Mouse (Mus musculus): ENCODE measurements around the gene Arsb. TPM values are rescaled to one million over a fixed set of nuclear protein-coding genes. Genes with fewer than 3 reads are reported as not detected.

Gene Arsb
- polyA plus RNA-seq, 1 experiment = 7.2 TPM

DNA sequence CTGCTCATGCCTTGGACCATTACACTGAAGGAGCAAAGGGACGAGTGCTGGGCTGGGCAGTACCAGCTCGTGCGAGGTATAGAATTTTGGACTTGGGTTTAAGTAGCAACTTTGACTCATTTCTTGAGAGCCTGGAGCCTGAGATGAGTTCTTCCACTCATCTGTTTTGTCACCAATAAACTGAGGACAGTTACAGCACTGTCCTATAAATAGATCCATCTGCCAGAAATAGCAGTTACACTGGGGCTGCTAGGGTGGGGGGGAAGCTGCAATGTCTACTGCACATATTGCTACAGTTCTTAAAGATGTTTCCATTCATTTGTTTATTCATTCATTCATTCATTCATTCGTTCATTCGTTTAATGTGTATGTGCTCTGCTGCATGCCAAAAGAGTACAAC, 115.6 kb downstream of the Arsb start:
- H3K27me3 ChIP-seq (ENCODE audit: control insufficient read depth, insufficient read depth, insufficient read length) = no peaks in the 10 kb centered on the region
- H3ac ChIP-seq (ENCODE audit: control insufficient read depth, insufficient read length) = no peak overlapping the region
- no peak for TF ChIP-seq REST (IDR thresholded peaks at IDR 0.05; ENCODE audit: insufficient read depth, insufficient read length)
- no peak for TF ChIP-seq USF1 (IDR thresholded peaks at IDR 0.05; ENCODE audit: low read depth)
- TF ChIP-seq POLR2A (IDR thresholded peaks at IDR 0.05; ENCODE audit: insufficient read length, low read depth) = no peak
- TF ChIP-seq MYOD1 (IDR thresholded peaks at IDR 0.05; ENCODE audit: control insufficient read depth in 1 of 3, insufficient read length in 2 of 3, low read depth in 2 of 3) = no peak
- TF ChIP-seq MYOG (IDR thresholded peaks at IDR 0.05; ENCODE audit: control insufficient read depth in 1 of 3, insufficient read depth in 1 of 3, insufficient read length in 2 of 3, low read depth in 2 of 3) = no peak
- TF ChIP-seq SRF (IDR thresholded peaks at IDR 0.05; ENCODE audit: control insufficient read depth, insufficient read length, low read depth) = no peak
- no peak for TF ChIP-seq CEBPB (IDR thresholded peaks at IDR 0.05; ENCODE audit: insufficient read depth, poor library complexity, severe bottlenecking)
- TF ChIP-seq E2F4 (IDR thresholded peaks at IDR 0.05; ENCODE audit: insufficient read depth) = no peak
- TF ChIP-seq POLR2AphosphoS2 (IDR thresholded peaks at IDR 0.05; ENCODE audit: insufficient read length, low read depth) = no peak
- H3K4me2 ChIP-seq (ENCODE audit: low read depth) = no peak overlapping the region
- H3K36me3 ChIP-seq (ENCODE audit: control insufficient read depth, insufficient read depth) = no peaks in the 10 kb centered on the region
- no peaks in the 10 kb centered on the region for H3K79me2 ChIP-seq (ENCODE audit: control insufficient read depth, insufficient read depth)
- H3K4me3 ChIP-seq = no peak overlapping the region

GRCm38 (mm10) chr13:93888196-93888595, 116.8 kb downstream of the Arsb start:
- Histone ChIP-seq H3K4me3 (no peak overlapping the region), H3K79me2 (ENCODE audit: control insufficient read depth, insufficient read depth) (no peaks in the 10 kb centered on the region), H3K36me3 (ENCODE audit: control insufficient read depth, insufficient read depth) (no peaks in the 10 kb centered on the region), H3K27me3 (ENCODE audit: control insufficient read depth, insufficient read depth, insufficient read length) (no peaks in the 10 kb centered on the region), H3K4me2 (ENCODE audit: low read depth) (no peak overlapping the region), H3ac (ENCODE audit: control insufficient read depth, insufficient read length) (no peak overlapping the region)
- no peak for TF ChIP-seq TCF3 (IDR thresholded peaks at IDR 0.05; ENCODE audit: insufficient read length, low read depth)
- peak in 1 of 3 experiments; percentile 28 for TF ChIP-seq MYOD1 (IDR thresholded peaks at IDR 0.05; ENCODE audit: control insufficient read depth in 1 of 3, insufficient read length in 2 of 3, low read depth in 2 of 3)

DNA sequence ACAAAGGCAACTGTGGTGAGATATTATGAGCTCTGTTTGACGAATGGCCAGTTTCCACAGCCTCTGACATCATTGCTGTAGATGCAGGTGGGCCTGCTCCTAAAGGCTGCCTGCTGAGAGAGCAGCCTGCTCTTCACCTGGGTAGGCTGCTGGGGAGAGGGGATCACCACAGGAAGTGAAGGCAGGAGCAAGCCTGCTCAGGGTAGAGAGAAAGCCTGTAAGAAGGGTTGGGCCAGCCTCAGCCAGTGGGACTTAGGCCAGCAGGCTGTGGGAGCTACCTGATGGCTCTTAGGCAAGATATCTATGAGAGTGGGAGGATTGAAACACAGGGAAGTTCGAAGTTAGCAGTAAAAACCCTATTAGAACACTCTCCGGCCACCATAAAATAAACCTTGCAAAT, 117.5 kb downstream of the Arsb start:
- no peak overlapping the region for H3K4me3 ChIP-seq
- TF ChIP-seq USF1 (IDR thresholded peaks at IDR 0.05; ENCODE audit: low read depth) (no peak), SRF (IDR thresholded peaks at IDR 0.05; ENCODE audit: control insufficient read depth, insufficient read length, low read depth) (no peak), TCF3 (IDR thresholded peaks at IDR 0.05; ENCODE audit: insufficient read length, low read depth) (no peak), CEBPB (IDR thresholded peaks at IDR 0.05; ENCODE audit: insufficient read depth, poor library complexity, severe bottlenecking) (no peak), MYOG (IDR thresholded peaks at IDR 0.05; ENCODE audit: control insufficient read depth in 1 of 3, insufficient read depth in 1 of 3, insufficient read length in 2 of 3, low read depth in 2 of 3) (no peak), REST (IDR thresholded peaks at IDR 0.05; ENCODE audit: insufficient read depth, insufficient read length) (no peak), TCF12 (IDR thresholded peaks at IDR 0.05; ENCODE audit: insufficient read depth, poor library complexity, severe bottlenecking) (no peak), MYOD1 (IDR thresholded peaks at IDR 0.05; ENCODE audit: control insufficient read depth in 1 of 3, insufficient read length in 2 of 3, low read depth in 2 of 3) (no peak), E2F4 (IDR thresholded peaks at IDR 0.05; ENCODE audit: insufficient read depth) (no peak), POLR2AphosphoS2 (IDR thresholded peaks at IDR 0.05; ENCODE audit: insufficient read length, low read depth) (no peak), POLR2A (IDR thresholded peaks at IDR 0.05; ENCODE audit: insufficient read length, low read depth) (no peak), MAX (IDR thresholded peaks at IDR 0.05; ENCODE audit: low read depth) (no peak)
- no peaks in the 10 kb centered on the region for H3K36me3 ChIP-seq (ENCODE audit: control insufficient read depth, insufficient read depth)

GRCm38 (mm10) chr13:93889991-93890390, 118.6 kb downstream of the Arsb start:
- TF ChIP-seq MAX (IDR thresholded peaks at IDR 0.05; ENCODE audit: low read depth) (no peak), POLR2AphosphoS2 (IDR thresholded peaks at IDR 0.05; ENCODE audit: insufficient read length, low read depth) (no peak), REST (IDR thresholded peaks at IDR 0.05; ENCODE audit: insufficient read depth, insufficient read length) (no peak), CEBPB (IDR thresholded peaks at IDR 0.05; ENCODE audit: insufficient read depth, poor library complexity, severe bottlenecking) (no peak), USF1 (IDR thresholded peaks at IDR 0.05; ENCODE audit: low read depth) (no peak), SRF (IDR thresholded peaks at IDR 0.05; ENCODE audit: control insufficient read depth, insufficient read length, low read depth) (no peak), MYOD1 (IDR thresholded peaks at IDR 0.05; ENCODE audit: control insufficient read depth in 1 of 3, insufficient read length in 2 of 3, low read depth in 2 of 3) (no peak), TCF12 (IDR thresholded peaks at IDR 0.05; ENCODE audit: insufficient read depth, poor library complexity, severe bottlenecking) (no peak), MYOG (IDR thresholded peaks at IDR 0.05; ENCODE audit: control insufficient read depth in 1 of 3, insufficient read depth in 1 of 3, insufficient read length in 2 of 3, low read depth in 2 of 3) (no peak), POLR2A (IDR thresholded peaks at IDR 0.05; ENCODE audit: insufficient read length, low read depth) (no peak), TCF3 (IDR thresholded peaks at IDR 0.05; ENCODE audit: insufficient read length, low read depth) (no peak), E2F4 (IDR thresholded peaks at IDR 0.05; ENCODE audit: insufficient read depth) (no peak)

More for the DNA sequence above, 117.5 kb downstream of the Arsb start:
- no peak overlapping the region for H3K4me2 ChIP-seq (ENCODE audit: low read depth)
- H3ac ChIP-seq (ENCODE audit: control insufficient read depth, insufficient read length) = no peak overlapping the region
- H3K79me2 ChIP-seq (ENCODE audit: control insufficient read depth, insufficient read depth) = no peaks in the 10 kb centered on the region
- H3K27me3 ChIP-seq (ENCODE audit: control insufficient read depth, insufficient read depth, insufficient read length) = no peaks in the 10 kb centered on the region

GRCm38 (mm10) chr13:93891276-93891675, 119.8 kb downstream of the Arsb start:
- H3K27me3 ChIP-seq (ENCODE audit: control insufficient read depth, insufficient read depth, insufficient read length) = no peaks in the 10 kb centered on the region
- TF ChIP-seq CEBPB (IDR thresholded peaks at IDR 0.05; ENCODE audit: insufficient read depth, poor library complexity, severe bottlenecking) = no peak
- no peak for TF ChIP-seq SRF (IDR thresholded peaks at IDR 0.05; ENCODE audit: control insufficient read depth, insufficient read length, low read depth)
- no peak for TF ChIP-seq USF1 (IDR thresholded peaks at IDR 0.05; ENCODE audit: low read depth)
- no peak for TF ChIP-seq TCF12 (IDR thresholded peaks at IDR 0.05; ENCODE audit: insufficient read depth, poor library complexity, severe bottlenecking)
- no peak for TF ChIP-seq MYOG (IDR thresholded peaks at IDR 0.05; ENCODE audit: control insufficient read depth in 1 of 3, insufficient read depth in 1 of 3, insufficient read length in 2 of 3, low read depth in 2 of 3)
- no peak for TF ChIP-seq MAX (IDR thresholded peaks at IDR 0.05; ENCODE audit: low read depth)
- TF ChIP-seq POLR2AphosphoS2 (IDR thresholded peaks at IDR 0.05; ENCODE audit: insufficient read length, low read depth) = no peak
- no peak for TF ChIP-seq POLR2A (IDR thresholded peaks at IDR 0.05; ENCODE audit: insufficient read length, low read depth)
- TF ChIP-seq E2F4 (IDR thresholded peaks at IDR 0.05; ENCODE audit: insufficient read depth) = no peak
- no peak for TF ChIP-seq MYOD1 (IDR thresholded peaks at IDR 0.05; ENCODE audit: control insufficient read depth in 1 of 3, insufficient read length in 2 of 3, low read depth in 2 of 3)
- no peak for TF ChIP-seq TCF3 (IDR thresholded peaks at IDR 0.05; ENCODE audit: insufficient read length, low read depth)
- no peak for TF ChIP-seq REST (IDR thresholded peaks at IDR 0.05; ENCODE audit: insufficient read depth, insufficient read length)
- no peak overlapping the region for H3ac ChIP-seq (ENCODE audit: control insufficient read depth, insufficient read length)
- H3K4me3 ChIP-seq = no peak overlapping the region
- no peaks in the 10 kb centered on the region for H3K79me2 ChIP-seq (ENCODE audit: control insufficient read depth, insufficient read depth)
- no peaks in the 10 kb centered on the region for H3K36me3 ChIP-seq (ENCODE audit: control insufficient read depth, insufficient read depth)
- H3K4me2 ChIP-seq (ENCODE audit: low read depth) = no peak overlapping the region

More at GRCm38 (mm10) chr13:93889991-93890390, 118.6 kb downstream of the Arsb start:
- Histone ChIP-seq H3K4me2 (ENCODE audit: low read depth) (no peak overlapping the region), H3K36me3 (ENCODE audit: control insufficient read depth, insufficient read depth) (no peaks in the 10 kb centered on the region), H3K79me2 (ENCODE audit: control insufficient read depth, insufficient read depth) (no peaks in the 10 kb centered on the region), H3K4me3 (no peak overlapping the region), H3ac (ENCODE audit: control insufficient read depth, insufficient read length) (no peak overlapping the region), H3K27me3 (ENCODE audit: control insufficient read depth, insufficient read depth, insufficient read length) (no peaks in the 10 kb centered on the region)

Measured in myocyte (in vitro differentiated cells).